Mouse (Mus musculus) layer of hippocampus, postnatal 25 days (tissue): ENCODE results near the gene Surf4. TPM values are rescaled to one million over a fixed set of nuclear protein-coding genes. Genes with fewer than 3 reads are reported as not detected.

ENCODE experiments used
- DNase-seq, 2 experiments: peaks; one replicate each; pipeline ENCODE4 v3.0.0; 2022; ENCODE audit warnings: mixed read lengths in 2 of 2, low spot score in 1 of 2; ENCODE audit errors: extremely low spot score in 1 of 2
- total RNA-seq, 2 experiments: library from RNA; stranded (reverse); gene quantifications; 2 replicates each; pipeline ENCODE4 v1.2.3; 2021

Gene Surf4
- total RNA-seq, result 10 to 100 TPM; 52.6 to 60.2 TPM

DNA sequence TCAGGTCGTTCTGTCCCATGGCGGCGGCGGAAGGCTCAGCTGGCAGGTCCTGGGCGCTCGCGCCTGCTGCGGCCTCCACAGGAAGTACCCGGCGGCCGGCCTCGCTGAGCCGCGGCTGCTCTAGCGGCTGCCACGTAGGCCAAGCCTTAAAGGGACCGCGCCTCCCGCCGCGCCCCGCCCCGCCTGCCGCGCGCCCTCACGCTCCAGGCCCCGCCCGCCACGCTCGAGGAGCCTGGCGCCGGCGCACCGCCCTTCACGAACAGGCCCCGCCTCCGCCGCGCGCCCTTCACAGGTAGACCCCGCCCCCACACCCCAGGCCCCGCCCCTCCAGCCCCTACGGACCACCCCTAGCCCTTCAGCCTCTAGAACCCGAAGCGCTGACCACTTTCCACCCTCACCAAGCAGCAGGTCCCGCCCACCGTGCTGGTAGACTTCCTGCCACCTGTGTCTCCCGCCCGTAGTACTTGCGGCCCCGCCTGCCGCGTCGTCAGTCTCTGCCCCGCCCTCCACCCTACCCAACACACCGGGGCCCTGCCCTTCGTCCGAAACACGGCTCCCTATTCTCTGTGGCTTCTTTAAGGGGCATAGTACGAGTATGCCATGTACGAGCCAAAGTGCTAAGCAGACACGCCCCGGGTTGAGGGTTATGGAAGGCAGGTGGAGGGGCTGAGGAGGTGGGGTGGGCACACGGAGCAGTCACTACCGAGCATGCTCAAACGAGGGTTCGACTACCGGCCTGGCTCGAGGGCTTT, at the start of gene Surf4, which contains the start of gene Stkld1:
Surf4 (minus strand) TSS at position 625 of the 752 bp plus-strand sequence.
Stkld1 (plus strand) TSS at position 744 of the 752 bp plus-strand sequence.
- peak; percentile 81 for DNase-seq

DNA sequence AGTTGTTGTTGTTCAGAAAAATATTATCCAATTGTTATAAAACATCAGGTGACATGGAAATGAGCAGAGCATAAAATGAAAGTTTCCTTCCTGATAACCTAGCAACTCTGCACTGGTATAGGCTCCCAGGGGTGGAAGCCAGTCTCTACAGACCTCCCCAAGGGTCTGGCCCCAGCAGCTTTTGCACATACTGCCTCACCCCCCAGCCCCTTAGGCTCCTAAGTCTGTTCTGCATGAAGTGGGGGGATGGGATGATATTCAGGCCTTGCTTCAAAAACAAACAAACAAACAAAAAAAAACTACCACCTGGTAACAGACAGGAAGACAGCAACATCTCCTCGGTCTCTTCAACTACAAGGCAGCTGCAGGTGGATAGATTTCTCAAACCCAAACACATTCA, 46.6 kb upstream of the Surf4 start:
- DNase-seq, result no peak

DNA sequence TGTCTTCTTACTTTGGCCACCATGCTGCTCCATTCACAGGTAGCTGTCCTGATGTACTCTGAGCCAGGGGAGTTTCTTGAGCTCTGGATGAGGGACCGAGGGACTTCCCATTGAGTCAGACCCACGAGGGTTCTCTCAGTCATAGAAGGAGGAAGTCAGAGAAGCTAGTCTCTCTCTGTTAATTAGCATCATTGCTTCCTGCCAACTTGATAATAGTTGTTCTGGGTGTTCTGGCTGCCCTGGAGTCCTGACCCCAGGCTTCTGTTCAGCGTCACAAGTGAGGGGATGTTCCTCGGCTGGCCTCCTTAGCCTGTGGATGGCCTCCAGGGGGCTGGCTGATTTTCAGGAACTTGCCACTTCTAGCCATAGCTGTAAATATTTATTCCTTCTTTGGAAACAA, 40.2 kb upstream of the Surf4 start:
- DNase-seq, result no peak

DNA sequence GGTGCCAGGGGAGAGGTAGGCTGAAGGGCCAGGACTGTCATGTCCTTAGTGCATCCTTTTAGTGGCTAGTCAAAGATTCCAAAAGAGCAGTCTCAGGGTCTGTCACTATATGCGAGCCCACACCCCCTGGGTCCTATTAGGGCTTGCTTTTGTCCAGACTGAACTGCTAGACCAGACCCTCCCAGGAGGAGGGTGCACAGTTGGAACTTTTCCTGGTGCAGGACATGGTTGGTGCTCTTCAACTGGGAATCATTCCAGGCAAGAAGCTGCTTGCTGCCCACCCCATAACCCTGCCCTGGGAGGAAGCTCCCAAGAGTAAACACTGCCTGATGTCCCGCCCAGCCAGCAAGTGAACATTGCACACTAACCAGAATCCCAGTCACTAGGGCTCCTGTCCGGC, 39.4 kb upstream of the Surf4 start, which contains the start of gene Adamts13:
Adamts13 (plus strand) TSS at position 301 of the 400 bp plus-strand sequence.
- DNase-seq, result no peak

DNA sequence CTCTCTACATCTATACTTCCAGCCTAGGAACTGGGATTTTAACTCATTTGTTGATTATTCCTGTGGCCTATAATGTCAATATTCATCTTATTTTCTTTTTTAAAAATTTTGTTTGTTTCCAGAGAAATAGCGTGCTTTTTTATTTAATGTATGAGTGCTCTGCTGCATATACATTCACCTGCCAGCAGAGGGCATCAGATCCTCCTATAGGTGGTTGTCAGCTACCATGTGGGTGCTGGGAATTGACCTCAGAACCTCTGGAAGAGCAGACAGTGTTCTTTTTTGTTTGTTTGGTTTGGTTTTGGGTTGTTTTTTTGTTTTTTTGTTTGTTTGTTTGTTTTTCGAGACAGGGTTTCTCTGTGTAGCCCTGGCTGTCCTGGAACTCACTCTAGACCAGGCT, 33.5 kb upstream of the Surf4 start:
- no peak for DNase-seq

DNA sequence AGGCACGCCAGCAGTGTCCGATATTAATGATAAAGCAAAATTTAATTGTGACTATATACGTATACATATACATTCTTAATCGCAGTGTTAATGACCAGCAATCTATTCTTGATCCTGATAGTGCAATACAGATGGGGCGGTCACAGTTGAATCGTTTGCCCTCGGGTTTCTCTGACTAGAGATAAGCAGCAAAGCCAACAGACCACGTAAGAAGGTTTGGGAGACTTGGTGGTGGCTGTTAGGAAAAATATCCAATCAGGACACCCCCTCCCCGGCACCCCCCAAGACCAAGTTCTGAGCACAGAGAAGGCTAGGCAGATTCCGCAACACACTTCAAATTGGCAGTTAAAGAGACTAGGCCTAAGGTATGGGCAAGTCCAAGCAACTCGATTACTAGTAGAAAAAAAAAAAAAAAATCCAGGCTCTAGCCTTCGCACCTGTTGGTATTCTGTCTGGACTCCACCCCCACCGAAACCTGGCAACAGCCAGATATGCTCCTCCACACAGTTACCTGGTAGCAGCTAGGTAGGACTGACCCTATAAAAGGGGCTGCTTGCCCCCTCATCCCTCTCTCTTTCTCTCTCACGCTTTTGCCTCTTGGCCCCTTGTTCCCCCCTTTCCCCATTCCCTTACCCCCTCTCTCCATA, 31.1 kb upstream of the Surf4 start:
- DNase-seq, result no peak

DNA sequence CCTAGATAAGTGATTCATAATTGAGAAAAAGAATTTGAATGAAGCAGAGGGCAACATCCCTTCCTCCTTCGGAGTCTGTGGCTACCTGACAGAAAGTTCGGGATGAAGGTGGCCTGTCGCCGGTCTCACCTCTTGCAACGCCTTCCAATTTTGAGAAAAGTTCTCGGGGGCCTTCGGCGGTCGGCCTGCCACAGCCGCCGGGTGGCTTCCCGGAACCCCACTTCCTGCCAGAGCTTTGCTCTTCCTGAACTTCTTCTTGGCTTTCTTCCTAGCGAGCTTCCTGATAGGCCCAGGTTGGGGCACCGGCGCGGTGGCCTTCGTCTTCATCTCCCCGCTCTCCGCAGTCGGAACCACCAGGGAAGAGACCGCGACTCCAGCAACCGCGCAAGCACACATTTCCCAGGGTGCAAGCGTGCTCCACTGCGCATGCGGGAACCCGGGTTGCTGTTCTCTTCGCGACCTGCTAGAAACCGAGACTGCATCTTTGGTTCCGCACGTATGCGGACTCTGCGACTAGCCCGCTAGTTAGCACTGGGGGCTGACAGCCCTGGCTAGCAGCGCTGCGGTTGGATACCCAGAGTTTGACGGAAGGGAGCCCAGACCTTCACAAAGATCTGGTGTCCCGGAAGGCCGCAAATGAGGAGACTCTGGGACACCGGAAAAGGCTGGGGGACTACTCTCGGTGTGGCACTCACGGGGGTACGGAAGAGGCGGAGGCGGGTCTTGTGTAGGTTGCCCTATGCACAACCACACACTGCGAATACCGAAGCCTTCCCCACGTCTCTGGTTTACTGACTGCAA, 30.4 kb upstream of the Surf4 start, which contains the start of gene Rexo4:
Rexo4 (minus strand) TSS at position 464 of the 801 bp plus-strand sequence.
- peak; percentile 94 to 95 for DNase-seq

DNA sequence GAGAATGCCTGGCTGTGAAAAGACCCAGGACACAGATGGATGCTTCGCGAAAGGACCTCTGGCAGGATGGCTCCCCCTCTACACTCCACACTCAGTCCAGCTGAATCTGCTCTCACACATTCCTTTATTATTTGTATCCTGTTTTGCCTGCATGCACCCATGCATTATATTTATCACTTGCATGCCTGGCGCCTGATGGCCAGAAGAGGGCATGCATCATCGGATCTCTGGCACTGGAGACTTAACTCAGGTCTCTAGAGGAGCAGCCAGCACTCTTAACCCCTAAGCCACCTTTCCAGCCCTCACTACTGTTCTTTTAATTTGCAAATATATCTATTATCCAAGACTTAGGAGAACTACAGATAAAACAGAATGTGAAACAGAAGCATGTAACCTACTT, 27.0 kb upstream of the Surf4 start:
- no peak for DNase-seq

DNA sequence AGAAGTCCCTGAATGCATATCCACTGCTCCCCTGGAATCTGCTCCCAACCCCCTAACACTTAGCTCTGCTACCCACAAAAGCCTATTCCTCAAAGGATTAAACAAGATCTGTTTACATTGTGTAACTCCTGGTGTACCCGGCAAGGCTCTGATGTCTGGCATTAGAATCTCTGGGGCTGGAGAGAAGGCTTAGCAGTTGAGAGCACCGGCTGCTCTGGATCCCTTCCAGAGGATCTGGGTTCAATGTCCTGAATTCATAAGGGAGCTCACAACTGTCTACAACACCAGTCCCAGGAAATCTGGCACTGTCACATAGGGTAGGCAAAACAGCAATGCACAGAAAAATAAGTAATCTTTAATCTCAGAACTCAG, 23.7 kb upstream of the Surf4 start:
- no peak for DNase-seq

DNA sequence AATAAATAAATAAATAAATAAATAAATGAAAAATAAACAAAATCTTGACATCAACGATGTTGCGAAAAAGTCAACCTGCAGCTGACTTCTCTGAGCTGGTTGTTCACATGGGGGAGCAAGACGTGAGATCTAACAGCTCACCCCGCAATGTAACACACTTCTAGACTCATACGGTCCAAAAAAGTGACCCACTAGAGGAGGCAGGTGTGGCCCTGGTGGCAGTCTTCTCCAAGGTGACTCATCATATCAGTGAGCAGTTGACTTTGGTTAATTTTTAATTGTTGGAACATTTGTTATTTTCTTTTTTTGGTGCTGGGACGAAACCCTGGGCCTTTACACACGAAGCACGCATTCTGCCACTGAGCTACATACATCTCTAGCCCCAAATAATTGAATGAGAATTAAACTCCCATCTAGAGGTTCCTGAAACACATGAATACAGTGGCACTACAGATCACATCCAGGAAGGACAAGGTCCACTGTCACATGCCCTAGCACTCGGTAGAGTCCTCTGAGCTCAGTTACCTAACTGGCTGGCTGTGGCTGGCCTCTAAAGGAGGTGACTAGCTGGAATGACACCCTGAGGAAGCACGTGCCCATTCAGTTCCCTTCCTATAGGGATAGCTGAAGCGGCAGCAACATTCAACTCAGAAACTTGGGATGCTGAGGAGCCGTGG, 23.2 kb upstream of the Surf4 start:
- DNase-seq, result no peak

DNA sequence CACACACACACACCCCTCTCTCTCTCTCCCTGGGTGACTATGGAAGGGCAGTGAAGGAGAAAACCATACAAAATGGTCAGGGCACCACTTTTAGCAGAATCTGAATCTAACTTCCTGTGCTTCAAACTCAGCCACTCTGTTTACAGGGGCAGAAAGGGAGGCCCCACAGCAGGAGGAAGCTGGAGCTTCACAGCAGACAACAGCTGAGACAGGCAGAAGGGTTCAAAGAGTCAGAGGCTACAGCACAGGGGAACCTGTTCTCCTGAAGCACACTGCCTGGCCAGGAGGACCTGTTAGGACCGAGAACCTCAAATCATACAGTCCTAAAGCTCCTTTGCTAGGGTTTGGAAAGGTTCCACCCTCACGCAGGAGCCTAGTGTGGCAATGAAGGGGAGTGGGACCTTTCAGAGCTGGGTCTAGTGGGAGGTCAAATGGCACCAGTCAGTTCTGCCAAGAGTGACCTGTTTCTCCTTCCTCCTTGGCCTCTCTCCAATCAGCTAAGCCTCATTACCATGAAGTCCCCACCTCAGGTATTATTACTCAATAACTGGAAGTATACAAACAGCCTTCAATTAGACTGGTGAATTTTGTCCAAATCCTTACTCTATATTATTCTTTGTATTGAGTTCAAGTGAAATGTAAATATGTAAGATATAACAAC, 21.1 kb upstream of the Surf4 start:
- no peak for DNase-seq

DNA sequence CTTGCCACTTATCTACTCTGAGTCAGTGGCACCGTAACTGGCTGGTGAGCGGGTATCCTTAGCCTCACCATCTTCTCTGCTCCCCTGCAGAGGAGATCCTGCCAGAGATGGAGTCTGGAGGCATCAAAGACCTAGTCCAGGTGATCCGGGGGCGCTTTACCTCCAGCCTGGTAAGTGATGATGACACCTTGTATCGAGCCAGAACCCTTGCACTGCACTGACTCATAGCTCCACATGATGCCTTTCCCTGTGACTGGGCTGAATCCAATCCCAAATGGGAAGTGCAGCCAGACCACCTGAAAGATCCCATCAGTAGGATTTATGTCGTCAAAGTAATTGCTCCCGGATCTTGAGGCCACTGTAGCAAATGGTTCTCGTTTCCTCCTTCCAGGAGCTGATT, 19.1 kb upstream of the Surf4 start:
- no peak for DNase-seq

DNA sequence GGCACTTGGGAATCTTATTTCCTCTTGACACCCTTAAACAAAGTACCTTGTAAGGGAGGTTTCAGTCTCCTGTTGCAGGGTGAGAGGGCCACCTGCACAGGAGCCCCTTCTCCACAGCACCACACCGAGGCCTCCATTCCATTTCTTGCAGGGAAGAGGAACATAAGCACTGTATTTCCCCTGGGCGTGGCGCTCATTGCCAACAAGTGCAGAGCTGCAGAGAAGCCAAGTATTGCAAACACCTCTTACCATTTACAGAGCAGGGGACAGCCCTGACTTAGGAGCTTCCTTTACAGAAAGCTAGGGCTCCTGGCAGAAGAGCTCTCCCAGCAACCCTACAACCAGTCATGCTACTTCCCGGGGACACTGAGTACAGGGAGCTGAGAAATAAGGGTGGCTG, 18.5 kb upstream of the Surf4 start:
- no peak for DNase-seq

DNA sequence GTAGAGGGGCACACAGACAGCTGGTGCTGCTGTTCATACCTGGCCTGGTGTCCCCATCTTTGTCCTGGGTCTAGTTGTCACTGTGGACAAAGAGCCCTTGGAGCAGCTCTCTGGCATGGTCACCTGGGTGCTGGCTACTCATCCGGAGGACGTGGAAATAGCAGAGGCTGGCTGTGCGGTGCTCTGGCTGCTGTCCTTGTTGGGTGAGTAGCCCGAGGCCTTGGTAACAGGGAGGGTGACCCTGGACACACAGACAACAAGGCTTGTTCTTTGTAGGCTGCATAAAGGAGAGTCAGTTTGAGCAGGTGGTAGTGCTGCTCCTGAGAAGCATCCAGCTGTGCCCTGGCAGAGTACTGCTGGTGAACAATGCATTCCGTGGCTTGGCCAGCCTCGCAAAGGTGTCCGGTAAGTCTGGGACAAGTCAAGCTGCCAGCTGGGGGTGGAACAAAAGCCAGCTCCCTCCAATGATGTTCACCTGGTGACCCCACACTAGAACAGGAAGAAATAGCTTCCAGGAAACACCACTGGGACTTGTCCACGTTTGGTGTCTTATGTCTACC, 17.7 kb upstream of the Surf4 start:
- DNase-seq, result no peak

DNA sequence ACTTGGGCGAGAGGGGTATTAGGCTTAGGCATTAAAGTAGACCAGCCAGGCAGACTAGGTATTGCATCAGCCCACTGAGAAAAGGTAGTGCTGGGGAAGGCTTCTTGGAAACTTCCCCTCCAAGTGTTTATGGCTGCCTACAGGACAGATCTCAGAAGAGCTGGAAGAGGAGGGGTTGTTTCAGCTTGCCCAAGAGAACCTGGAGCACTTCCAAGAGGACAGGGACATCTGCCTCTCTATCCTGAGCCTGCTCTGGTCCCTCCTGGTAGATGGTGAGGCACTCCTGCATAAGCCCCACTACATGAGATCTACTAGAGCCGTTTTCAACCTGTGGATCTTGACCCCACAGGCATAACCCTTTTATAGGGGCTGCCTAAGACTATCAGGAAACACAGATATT, 16.7 kb upstream of the Surf4 start:
- no peak for DNase-seq

DNA sequence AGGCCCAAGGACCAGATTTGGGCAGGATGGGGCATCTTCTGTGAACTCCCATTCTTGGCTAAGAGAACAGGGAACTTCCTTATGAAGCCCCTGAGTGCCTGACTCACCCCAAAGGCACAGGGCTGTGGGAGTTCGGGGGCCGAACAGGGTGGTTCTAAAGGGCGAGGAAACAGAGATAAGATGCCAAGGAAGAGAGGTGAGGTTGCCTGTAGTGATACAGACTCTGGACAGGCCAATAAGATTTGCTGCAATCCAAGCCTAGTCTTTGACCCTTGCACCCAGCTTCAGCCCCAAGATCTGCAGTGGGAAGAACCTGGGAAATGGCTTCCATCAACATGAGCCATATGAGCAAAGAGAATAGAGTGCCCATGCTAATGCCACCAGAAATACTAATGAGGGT, 9.5 kb upstream of the Surf4 start:
- DNase-seq, result no peak

DNA sequence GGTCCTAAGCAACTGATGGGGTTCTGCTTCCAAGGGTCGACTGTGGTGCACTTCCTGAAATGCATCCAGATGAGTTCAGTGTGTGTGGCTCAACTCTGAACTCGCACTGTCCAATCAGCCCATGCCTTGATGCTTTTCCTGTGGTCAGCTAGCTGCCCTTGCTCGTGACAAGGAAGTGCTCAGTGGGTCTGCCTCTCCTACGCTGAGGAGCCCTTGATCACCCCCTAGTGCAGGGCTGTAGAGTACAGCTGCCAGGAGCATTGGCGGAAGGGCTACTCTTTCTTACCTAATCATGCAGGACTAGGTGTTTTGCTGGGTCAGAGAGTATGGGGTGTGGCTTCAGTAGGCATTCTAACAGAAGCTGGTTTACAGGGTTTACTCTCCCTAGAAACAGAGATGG, 7.8 kb upstream of the Surf4 start:
- DNase-seq, result no peak

DNA sequence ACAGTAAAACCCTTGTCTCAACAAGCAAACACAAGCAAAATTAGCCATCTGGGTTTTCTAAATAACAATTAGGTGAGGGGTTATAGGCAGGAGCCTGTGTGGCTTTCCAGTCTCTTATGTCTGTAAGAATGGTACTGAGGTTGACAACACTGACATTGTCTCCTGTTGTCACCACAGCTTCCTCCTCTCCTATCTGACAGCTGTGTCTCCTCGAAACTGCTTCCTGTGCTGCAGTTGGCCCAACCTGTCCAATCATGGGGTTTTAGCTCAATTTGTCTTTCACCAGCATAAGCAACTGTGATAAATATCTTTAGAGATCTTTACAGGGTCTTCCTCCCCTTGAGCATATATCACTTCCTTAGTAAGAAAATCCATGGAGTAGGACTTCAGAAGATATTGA, 2.7 kb upstream of the Surf4 start:
- DNase-seq, result no peak

DNA sequence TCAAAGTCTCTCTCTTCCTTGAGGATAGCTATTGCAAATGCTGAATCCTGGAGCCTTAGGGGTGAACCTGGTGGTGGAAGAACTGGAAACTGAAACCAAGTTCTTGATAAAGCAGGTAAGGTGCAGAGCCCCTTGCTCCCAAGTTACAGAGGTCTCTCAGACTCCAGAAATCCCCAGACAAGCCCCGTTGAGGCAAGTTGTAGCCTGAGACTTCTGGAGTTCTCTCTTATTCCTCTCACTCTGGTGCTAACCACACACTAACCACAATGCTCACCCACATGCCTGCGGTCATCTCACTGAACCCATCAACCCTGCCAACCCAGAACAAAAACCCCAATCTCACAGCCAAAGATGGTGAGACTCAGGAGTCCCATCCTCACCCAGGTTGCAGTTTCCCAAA, 1.6 kb upstream of the Surf4 start:
- no peak for DNase-seq
